Mouse (Mus musculus) myocyte (in vitro differentiated cells): ENCODE results near the gene Ppil3. TPM values are rescaled to one million over a fixed set of nuclear protein-coding genes. Genes with fewer than 3 reads are reported as not detected.

Experiments used
- H3K27me3 ChIP-seq: one replicate; pipeline ENCODE4 v1.6.1; 2011; ENCODE audit not compliant: control insufficient read depth, insufficient read depth, insufficient read length
- H3K36me3 ChIP-seq: one replicate; pipeline ENCODE4 v1.6.1; 2011; ENCODE audit not compliant: control insufficient read depth, insufficient read depth
- H3K4me2 ChIP-seq: one replicate; pipeline ENCODE4 v1.6.1; 2011; ENCODE audit warnings: low read depth, control low read depth
- H3K4me3 ChIP-seq: one replicate; pipeline ENCODE4 v1.5.1; 2011; ENCODE audit warnings: mild to moderate bottlenecking, control low read depth, moderate library complexity
- H3K79me2 ChIP-seq: one replicate; pipeline ENCODE4 v1.6.1; 2011; ENCODE audit not compliant: control insufficient read depth, insufficient read depth
- H3ac ChIP-seq: one replicate; pipeline ENCODE4 v1.6.1; 2011; ENCODE audit not compliant: control insufficient read depth, insufficient read length
- CEBPB ChIP-seq: IDR thresholded peaks from 2 replicates; pipeline ENCODE4 v1.6.1; 2011; ENCODE audit warnings: mild to moderate bottlenecking, moderate library complexity; ENCODE audit not compliant: poor library complexity, insufficient read depth, severe bottlenecking
- E2F4 ChIP-seq: IDR thresholded peaks from one replicate; pipeline ENCODE4 v1.6.1; 2011; ENCODE audit warnings: mild to moderate bottlenecking, control low read depth, moderate library complexity; ENCODE audit not compliant: insufficient read depth
- MAX ChIP-seq: IDR thresholded peaks from one replicate; pipeline ENCODE4 v1.6.1; 2011; ENCODE audit warnings: low read depth, mild to moderate bottlenecking, control low read depth
- MYOD1 ChIP-seq, 3 experiments: IDR thresholded peaks; one replicate each; pipeline ENCODE4 v1.6.1; 2011; ENCODE audit warnings: control low read depth in 2 of 3, low read depth in 2 of 3, mild to moderate bottlenecking in 2 of 3, moderate library complexity in 1 of 3; ENCODE audit not compliant: insufficient read length in 2 of 3, control insufficient read depth in 1 of 3
- MYOG ChIP-seq, 3 experiments: IDR thresholded peaks; one replicate each; pipeline ENCODE4 v1.6.1; 2011; ENCODE audit warnings: control low read depth in 2 of 3, low read depth in 2 of 3, mild to moderate bottlenecking in 2 of 3; ENCODE audit not compliant: insufficient read length in 2 of 3, control insufficient read depth in 1 of 3, insufficient read depth in 1 of 3
- POLR2A ChIP-seq: IDR thresholded peaks from one replicate; pipeline ENCODE4 v1.6.1; 2011; ENCODE audit warnings: low read depth, mild to moderate bottlenecking, control low read depth, moderate library complexity; ENCODE audit not compliant: insufficient read length
- POLR2AphosphoS2 ChIP-seq: IDR thresholded peaks from one replicate; pipeline ENCODE4 v1.6.1; 2011; ENCODE audit warnings: low read depth, control low read depth; ENCODE audit not compliant: insufficient read length
- REST ChIP-seq: IDR thresholded peaks from one replicate; pipeline ENCODE4 v1.6.1; 2011; ENCODE audit warnings: mild to moderate bottlenecking, control low read depth, moderate library complexity; ENCODE audit not compliant: insufficient read depth, insufficient read length
- SRF ChIP-seq: IDR thresholded peaks from one replicate; pipeline ENCODE4 v1.6.1; 2011; ENCODE audit warnings: low read depth; ENCODE audit not compliant: control insufficient read depth, insufficient read length
- TCF12 ChIP-seq: IDR thresholded peaks from one replicate; pipeline ENCODE4 v1.6.1; 2011; ENCODE audit warnings: mild to moderate bottlenecking, control low read depth; ENCODE audit not compliant: poor library complexity, insufficient read depth, severe bottlenecking
- TCF3 ChIP-seq: IDR thresholded peaks from one replicate; pipeline ENCODE4 v1.6.1; 2011; ENCODE audit warnings: low read depth, control low read depth; ENCODE audit not compliant: insufficient read length
- USF1 ChIP-seq: IDR thresholded peaks from one replicate; pipeline ENCODE4 v1.6.1; 2011; ENCODE audit warnings: low read depth, mild to moderate bottlenecking, control low read depth, moderate library complexity
- polyA plus RNA-seq: library from polyadenylated mRNA; unstranded; fragments of >200 nt; fragmentation: generic; extraction: Trizol; gene quantifications from one replicate; pipeline ENCODE4 v1.2.1, GENCODE M21; 2012; ENCODE audit warnings: missing spikeins

Gene Ppil3
- polyA plus RNA-seq, 1 experiment = 45.8 TPM

- Histone ChIP-seq H3K27me3 (no peaks in the 10 kb centered on the region), H3K36me3 (peaks cover 36% of the 10 kb centered on the region), H3K4me3 (peak overlapping the region; percentile 97), H3ac (peak overlapping the region; percentile 37), H3K4me2 (peak overlapping the region; percentile 78), H3K79me2 (peaks cover 59% of the 10 kb centered on the region)
- TF ChIP-seq MAX = no peak
- peak in 1 of 3 experiments; percentile 2 for TF ChIP-seq MYOD1 (IDR thresholded peaks at IDR 0.05; ENCODE audit: control insufficient read depth in 1 of 3, insufficient read length in 2 of 3, low read depth in 2 of 3)
These were observed 51.7 kb downstream of the Ppil3 start for GRCm38 (mm10) chr1:58393284-58394195.

- no peak for TF ChIP-seq USF1
- TF ChIP-seq TCF12 = no peak
- no peak for TF ChIP-seq SRF
- TF ChIP-seq POLR2A = peak; percentile 77
- no peak for TF ChIP-seq E2F4
- peak; percentile 28 for TF ChIP-seq REST
- no peak for TF ChIP-seq MYOD1 (IDR thresholded peaks at IDR 0.05; ENCODE audit: control insufficient read depth in 1 of 3, insufficient read length in 2 of 3, low read depth in 2 of 3)
- TF ChIP-seq MYOG (IDR thresholded peaks at IDR 0.05; ENCODE audit: control insufficient read depth in 1 of 3, insufficient read depth in 1 of 3, insufficient read length in 2 of 3, low read depth in 2 of 3) = peak in 1 of 3 experiments; percentile 6
- TF ChIP-seq POLR2AphosphoS2 = peak; percentile 88
- no peak for TF ChIP-seq TCF3
- Histone ChIP-seq H3K27me3 (no peaks in the 10 kb centered on the region), H3K4me3 (peak within 1 kb of the TSS; percentile 97), H3ac (peak within 1 kb of the TSS; percentile 37), H3K36me3 (peaks cover 29% of the 10 kb centered on the region), H3K79me2 (peaks cover 59% of the 10 kb centered on the region), H3K4me2 (peak within 1 kb of the TSS; percentile 96)
These were observed 52.5 kb downstream of the Ppil3 start, which contains the start of gene Bzw1 for GRCm38 (mm10) chr1:58392652-58393283. Bzw1 (plus strand) TSS chr1:58392898.

- peak overlapping the region; percentile 96 for H3K4me2 ChIP-seq
- H3ac ChIP-seq = peak overlapping the region; percentile 37
- peaks cover 55% of the 10 kb centered on the region for H3K79me2 ChIP-seq
- H3K27me3 ChIP-seq = no peaks in the 10 kb centered on the region
- TF ChIP-seq CEBPB (no peak), POLR2AphosphoS2 (no peak), E2F4 (no peak), SRF (no peak), TCF3 (no peak), MAX (no peak), REST (no peak), TCF12 (no peak), USF1 (no peak), MYOD1 (IDR thresholded peaks at IDR 0.05; ENCODE audit: control insufficient read depth in 1 of 3, insufficient read length in 2 of 3, low read depth in 2 of 3) (no peak), POLR2A (no peak), MYOG (IDR thresholded peaks at IDR 0.05; ENCODE audit: control insufficient read depth in 1 of 3, insufficient read depth in 1 of 3, insufficient read length in 2 of 3, low read depth in 2 of 3) (no peak)
- H3K4me3 ChIP-seq = peak overlapping the region; percentile 97
- peaks cover 23% of the 10 kb centered on the region for H3K36me3 ChIP-seq
These were observed 53.0 kb downstream of the Ppil3 start for GRCm38 (mm10) chr1:58392268-58392651.

DNA sequence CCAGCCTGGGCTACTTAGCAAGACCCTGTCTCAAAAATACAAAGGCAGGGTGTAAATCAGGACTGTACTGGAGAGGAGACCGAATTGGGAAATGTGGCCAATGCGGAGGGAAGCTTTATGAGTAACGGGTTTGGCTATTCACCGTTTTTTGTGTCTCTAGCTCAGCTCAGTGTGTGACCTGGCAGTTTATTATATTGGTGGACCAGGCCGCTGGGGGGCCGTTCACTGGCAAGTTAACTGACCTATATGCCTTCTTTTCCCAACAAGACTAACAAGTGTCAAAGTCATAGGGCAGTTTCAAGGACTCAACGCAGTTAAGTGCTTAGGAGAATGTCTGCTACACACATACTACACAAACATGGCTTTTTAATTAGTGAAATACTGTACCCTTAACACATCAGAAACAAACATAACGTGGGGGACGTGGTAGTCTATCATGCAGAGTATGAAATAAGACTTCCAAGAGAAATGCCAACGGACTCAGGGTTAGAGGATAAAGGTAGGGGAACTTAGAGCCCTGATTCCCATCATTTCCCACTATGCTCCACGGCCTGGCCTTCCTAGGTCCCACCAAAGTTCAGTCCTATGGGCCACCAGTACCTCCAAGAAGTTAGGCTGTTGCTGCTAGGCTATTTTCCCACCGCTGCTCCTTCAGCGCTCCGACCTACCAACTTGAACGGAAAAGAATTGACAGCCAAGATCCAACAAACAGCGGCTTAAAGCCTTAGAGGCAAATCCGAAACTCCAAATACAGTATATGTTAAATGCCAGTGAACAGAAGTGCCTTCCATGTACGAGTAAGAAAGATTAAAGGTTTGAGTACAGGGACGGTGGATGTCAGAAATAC lies 53.6 kb downstream of the Ppil3 start:
- no peaks in the 10 kb centered on the region for H3K27me3 ChIP-seq
- TF ChIP-seq TCF3 (no peak), MYOG (IDR thresholded peaks at IDR 0.05; ENCODE audit: control insufficient read depth in 1 of 3, insufficient read depth in 1 of 3, insufficient read length in 2 of 3, low read depth in 2 of 3) (no peak), CEBPB (no peak), E2F4 (no peak), USF1 (no peak), TCF12 (no peak), REST (no peak), POLR2A (no peak), MAX (no peak), SRF (no peak), MYOD1 (IDR thresholded peaks at IDR 0.05; ENCODE audit: control insufficient read depth in 1 of 3, insufficient read length in 2 of 3, low read depth in 2 of 3) (no peak), POLR2AphosphoS2 (no peak)
- peaks cover 49% of the 10 kb centered on the region for H3K79me2 ChIP-seq
- H3K36me3 ChIP-seq = peaks cover 17% of the 10 kb centered on the region
- H3ac ChIP-seq = peak overlapping the region; percentile 37
- peak overlapping the region; percentile 96 for H3K4me2 ChIP-seq
- peak overlapping the region; percentile 97 for H3K4me3 ChIP-seq
